Mouse (Mus musculus) MEL (cell line): ENCODE results near the gene Nrip1. TPM values are rescaled to one million over a fixed set of nuclear protein-coding genes. Genes with fewer than 3 reads are reported as not detected.

Experiments used
- DNase-seq: peaks from one replicate; pipeline ENCODE4 v3.0.0; 2011; ENCODE audit warnings: low read depth, low spot score
- H3K27ac ChIP-seq: 2 replicates; pipeline ENCODE4 v1.5.1; 2012; ENCODE audit warnings: low read depth, mild to moderate bottlenecking, control low read depth, low read length, moderate library complexity; ENCODE audit not compliant: control insufficient read depth
- H3K27me3 ChIP-seq, 2 experiments: fragments of 150-350 bp in 1 of 2; sonication (generic) in 1 of 2; 2 replicates each; pipeline ENCODE4 v1.6.1; 2012; ENCODE audit warnings: low read length in 2 of 2, mild to moderate bottlenecking in 2 of 2, improper control_type of control experiment in 1 of 2, moderate library complexity in 1 of 2; ENCODE audit not compliant: insufficient read depth in 2 of 2, control insufficient read depth in 1 of 2
- H3K36me3 ChIP-seq, 2 experiments: 2 replicates each; pipeline ENCODE4 v1.6.1; 2012 to 2014; ENCODE audit warnings: low read length in 2 of 2, improper control_type of control experiment in 1 of 2, inconsistent platforms in 1 of 2, mild to moderate bottlenecking in 1 of 2; ENCODE audit not compliant: insufficient read depth in 2 of 2, control insufficient read depth in 1 of 2
- H3K4me1 ChIP-seq, 2 experiments: fragments of 150-350 bp in 1 of 2; sonication (generic) in 1 of 2; 2 replicates each; pipeline ENCODE4 v1.6.1; 2012; ENCODE audit warnings: low read length in 2 of 2, improper control_type of control experiment in 1 of 2, mild to moderate bottlenecking in 1 of 2; ENCODE audit not compliant: insufficient read depth in 2 of 2, control insufficient read depth in 1 of 2
- H3K4me3 ChIP-seq, 2 experiments: fragments of 150-350 bp in 1 of 2; sonication (generic) in 1 of 2; 2 replicates each; pipeline ENCODE4 v1.5.1; 2012; ENCODE audit warnings: low read depth in 2 of 2, low read length in 2 of 2, mild to moderate bottlenecking in 2 of 2, moderate library complexity in 2 of 2, control low read depth in 1 of 2, improper control_type of control experiment in 1 of 2; ENCODE audit not compliant: control insufficient read depth in 1 of 2, insufficient read depth in 1 of 2
- H3K79me2 ChIP-seq: 2 replicates; pipeline ENCODE4 v1.6.1; 2012; ENCODE audit warnings: mild to moderate bottlenecking, low read length, moderate library complexity; ENCODE audit not compliant: control insufficient read depth, poor library complexity, insufficient read depth
- H3K9ac ChIP-seq: 2 replicates; pipeline ENCODE4 v1.6.1; 2012; ENCODE audit warnings: low read depth, mild to moderate bottlenecking, control low read depth, low read length, moderate library complexity; ENCODE audit not compliant: control insufficient read depth, poor library complexity, severe bottlenecking
- H3K9me3 ChIP-seq: fragments of 150-350 bp; sonication (generic); replicated peaks from 2 replicates; pipeline ENCODE4 v1.6.1; 2012; ENCODE audit warnings: mild to moderate bottlenecking, low read length, improper control_type of control experiment, moderate library complexity; ENCODE audit not compliant: insufficient read depth
- BHLHE40 ChIP-seq: IDR thresholded peaks from 2 replicates; pipeline ENCODE4 v1.6.1; 2012; ENCODE audit warnings: low read depth, mild to moderate bottlenecking, inconsistent platforms, low read length, improper control_type of control experiment, borderline replicate concordance
- CHD1 ChIP-seq: IDR thresholded peaks from 2 replicates; pipeline ENCODE4 v1.6.1; 2012; ENCODE audit warnings: low read depth, mild to moderate bottlenecking, inconsistent platforms, low read length, improper control_type of control experiment
- CHD2 ChIP-seq: IDR thresholded peaks from 2 replicates; pipeline ENCODE4 v1.6.1; 2011; ENCODE audit warnings: low read length, improper control_type of control experiment
- EP300 ChIP-seq, 2 experiments: IDR thresholded peaks; 2 replicates each; pipeline ENCODE4 v1.6.1; 2011; ENCODE audit warnings: improper control_type of control experiment in 2 of 2, low read length in 2 of 2, low read depth in 1 of 2, mild to moderate bottlenecking in 1 of 2
- GABPA ChIP-seq: IDR thresholded peaks from 2 replicates; pipeline ENCODE4 v1.6.1; 2012; ENCODE audit warnings: low read depth, mild to moderate bottlenecking, inconsistent platforms, low read length, improper control_type of control experiment, moderate library complexity
- HCFC1 ChIP-seq: IDR thresholded peaks from 2 replicates; pipeline ENCODE4 v1.6.1; 2012; ENCODE audit warnings: low read depth, mild to moderate bottlenecking, inconsistent platforms, low read length, improper control_type of control experiment, moderate library complexity
- JUND ChIP-seq: IDR thresholded peaks from 2 replicates; pipeline ENCODE4 v1.6.1; 2011; ENCODE audit warnings: low read depth, mild to moderate bottlenecking, improper control_type of control experiment, low read length
- MAX ChIP-seq: IDR thresholded peaks from 2 replicates; pipeline ENCODE4 v1.6.1; 2011; ENCODE audit warnings: low read length, improper control_type of control experiment
- MEF2A ChIP-seq: IDR thresholded peaks from 2 replicates; pipeline ENCODE4 v1.6.1; 2014; ENCODE audit warnings: low read depth, mild to moderate bottlenecking, inconsistent platforms, low read length, improper control_type of control experiment; ENCODE audit not compliant: poor library complexity, insufficient replicate concordance, severe bottlenecking; ENCODE audit errors: extremely low read depth
- MXI1 ChIP-seq: IDR thresholded peaks from 2 replicates; pipeline ENCODE4 v1.6.1; 2011; ENCODE audit warnings: mild to moderate bottlenecking, low read depth, low read length, improper control_type of control experiment
- MYB ChIP-seq: IDR thresholded peaks from 2 replicates; pipeline ENCODE4 v1.6.1; 2011; ENCODE audit warnings: mild to moderate bottlenecking, low read depth, low read length, improper control_type of control experiment
- NRF1 ChIP-seq: IDR thresholded peaks from 2 replicates; pipeline ENCODE4 v1.6.1; 2014; ENCODE audit warnings: low read depth, mild to moderate bottlenecking, inconsistent platforms, low read length, improper control_type of control experiment, moderate library complexity; ENCODE audit not compliant: poor library complexity, insufficient read depth, severe bottlenecking
- POLR2AphosphoS5 ChIP-seq: IDR thresholded peaks from 2 replicates; pipeline ENCODE4 v1.6.1; 2012; ENCODE audit warnings: low read depth, borderline replicate concordance, mild to moderate bottlenecking, inconsistent platforms, low read length, moderate library complexity, mixed read lengths
- RCOR1 ChIP-seq: IDR thresholded peaks from 2 replicates; pipeline ENCODE4 v1.6.1; 2012; ENCODE audit warnings: low read depth, mild to moderate bottlenecking, inconsistent platforms, low read length, improper control_type of control experiment
- SIN3A ChIP-seq: IDR thresholded peaks from 2 replicates; pipeline ENCODE4 v1.6.1; 2012; ENCODE audit warnings: low read length, improper control_type of control experiment, inconsistent platforms
- TAL1 ChIP-seq: IDR thresholded peaks from 2 replicates; pipeline ENCODE4 v1.6.1; 2012; ENCODE audit warnings: mild to moderate bottlenecking, inconsistent platforms, low read length, moderate library complexity, mixed read lengths
- TCF12 ChIP-seq: IDR thresholded peaks from 2 replicates; pipeline ENCODE4 v1.6.1; 2014; ENCODE audit warnings: low read depth, mild to moderate bottlenecking, inconsistent platforms, low read length, improper control_type of control experiment, moderate library complexity
- USF1 ChIP-seq: IDR thresholded peaks from 2 replicates; pipeline ENCODE4 v1.6.1; 2014; ENCODE audit warnings: low read depth, mild to moderate bottlenecking, inconsistent platforms, low read length, improper control_type of control experiment, moderate library complexity
- ZC3H11A ChIP-seq: IDR thresholded peaks from 2 replicates; pipeline ENCODE4 v1.6.1; 2012; ENCODE audit warnings: low read depth, mild to moderate bottlenecking, inconsistent platforms, low read length, improper control_type of control experiment
- ZKSCAN1 ChIP-seq: IDR thresholded peaks from 2 replicates; pipeline ENCODE4 v1.6.1; 2012; ENCODE audit warnings: low read depth, mild to moderate bottlenecking, inconsistent platforms, low read length, improper control_type of control experiment, moderate library complexity
- ZNF384 ChIP-seq: IDR thresholded peaks from 2 replicates; pipeline ENCODE4 v1.6.1; 2012; ENCODE audit warnings: low read depth, mild to moderate bottlenecking, inconsistent platforms, low read length, improper control_type of control experiment
- polyA plus RNA-seq, 2 experiments: library from polyadenylated mRNA; stranded (reverse) in 1 of 2; unstranded in 1 of 2; fragments of >175 nt in 1 of 2; fragments of >200 nt in 1 of 2; gene quantifications; 2 replicates each; pipeline versions ENCODE4 v1.2.1 to v1.2.4; 2012; ENCODE audit warnings: low replicate concordance in 2 of 2, low read depth in 1 of 2; ENCODE audit not compliant: insufficient read length in 2 of 2, insufficient read depth in 1 of 2, missing spikeins in 1 of 2
- total RNA-seq: library from RNA; depleted of rRNA; stranded (reverse); fragments of 300-350 nt; gene quantifications from 2 replicates; pipeline ENCODE4 v1.2.3, GENCODE M21; 2012

The Nrip1 gene
- total and polyA plus RNA-seq, 3 experiments = 13.6 to 42.6 (median 21.1) TPM

DNA sequence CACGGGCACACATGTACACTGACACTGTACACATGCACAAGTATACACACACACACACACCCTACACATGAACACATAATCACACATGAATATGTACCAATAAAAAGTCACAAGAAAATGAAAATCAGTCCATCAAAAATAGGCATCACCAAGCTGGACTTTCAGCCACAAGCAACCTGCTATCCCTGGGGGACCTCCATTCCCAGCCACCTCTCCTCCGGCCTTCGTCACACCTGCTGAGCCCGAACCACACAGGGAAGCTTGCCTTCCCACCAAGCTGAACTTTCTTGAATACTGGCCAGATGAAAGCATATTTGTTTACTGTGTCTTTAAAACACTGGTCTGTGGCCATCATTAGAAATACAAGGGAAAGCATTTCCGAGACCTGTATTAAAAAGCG, 70.2 kb downstream of the Nrip1 start:
- H3K36me3 ChIP-seq = peaks cover 9 to 15% of the 10 kb centered on the region in 2 experiments
- peaks cover 0 to 2% of the 10 kb centered on the region in 2 experiments; a peak in 3 of 4 replicates for H3K4me1 ChIP-seq
- H3K9me3 ChIP-seq = no peaks in the 10 kb centered on the region
- H3K4me3 ChIP-seq = no peak overlapping the region
- H3K79me2 ChIP-seq = peaks cover 10% of the 10 kb centered on the region; the same call in 1 of the 2 replicates
- no peak for DNase-seq
- no peak overlapping the region for H3K27ac ChIP-seq
- no peaks in the 10 kb centered on the region for H3K27me3 ChIP-seq
- TF ChIP-seq MAX (no peak), JUND (no peak), MEF2A (no peak), BHLHE40 (no peak), RCOR1 (no peak), CHD2 (no peak), SIN3A (no peak), ZKSCAN1 (no peak), TAL1 (no peak), ZC3H11A (no peak), MYB (no peak), HCFC1 (no peak), USF1 (no peak), CHD1 (no peak), POLR2AphosphoS5 (no peak), TCF12 (no peak), NRF1 (no peak), MXI1 (no peak), ZNF384 (no peak)
- TF ChIP-seq, all 39 proteins: peak for 0
- no peak overlapping the region for H3K9ac ChIP-seq

DNA sequence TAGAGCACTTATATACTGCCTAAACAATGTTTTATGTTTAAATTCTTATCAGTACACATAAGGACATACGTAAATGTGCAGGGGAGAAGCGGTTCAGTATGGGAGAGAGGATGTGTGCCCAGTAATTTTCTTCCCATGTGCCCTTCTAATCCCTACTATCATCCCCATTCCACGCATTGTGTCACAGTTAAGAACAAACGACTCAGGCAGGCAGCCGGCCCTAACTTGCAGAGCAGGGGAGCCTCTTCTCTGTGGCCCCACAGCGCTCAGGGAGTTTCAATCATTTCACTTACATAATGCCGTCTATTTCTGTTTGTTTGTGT, 71.9 kb downstream of the Nrip1 start:
- Histone ChIP-seq H3K9me3 (no peaks in the 10 kb centered on the region), H3K4me3 (no peak overlapping the region), H3K79me2 (peaks cover 11% of the 10 kb centered on the region; the same call in 1 of the 2 replicates), H3K27me3 (no peaks in the 10 kb centered on the region), H3K27ac (no peak overlapping the region), H3K4me1 (peaks cover 0 to 2% of the 10 kb centered on the region in 2 experiments; a peak in 3 of 4 replicates), H3K36me3 (peaks cover 5 to 15% of the 10 kb centered on the region in 2 experiments), H3K9ac (no peak overlapping the region)
- no peak for DNase-seq
- TF ChIP-seq GABPA = no peak
- no peak for TF ChIP-seq MEF2A
- no peak for TF ChIP-seq EP300 (IDR thresholded peaks at IDR 0.05; ENCODE audit: low read depth in 1 of 2, low read length in 2 of 2)
- no peak for TF ChIP-seq JUND
- TF ChIP-seq MXI1 = no peak
- TF ChIP-seq MAX = no peak
- TF ChIP-seq USF1 = no peak
